Mouse (Mus musculus) ES-E14 (cell line): ENCODE results near the gene Fut8.

Experiments used
- CHD2 ChIP-seq: IDR thresholded peaks from 2 replicates; pipeline ENCODE4 v1.6.1; 2014; ENCODE audit warnings: mild to moderate bottlenecking, low read depth, low read length, inconsistent platforms
- HCFC1 ChIP-seq: IDR thresholded peaks from 2 replicates; pipeline ENCODE4 v1.6.1; 2012; ENCODE audit warnings: low read length, inconsistent platforms, borderline replicate concordance; ENCODE audit not compliant: insufficient read depth
- MAFK ChIP-seq: IDR thresholded peaks from 2 replicates; pipeline ENCODE4 v1.6.1; 2014; ENCODE audit warnings: mild to moderate bottlenecking, low read depth, low read length, inconsistent platforms; ENCODE audit not compliant: insufficient read depth
- ZC3H11A ChIP-seq: IDR thresholded peaks from 2 replicates; pipeline ENCODE4 v1.6.1; 2012; ENCODE audit warnings: low read depth, mild to moderate bottlenecking, inconsistent platforms, low read length, borderline replicate concordance
- ZNF384 ChIP-seq: IDR thresholded peaks from 2 replicates; pipeline ENCODE4 v1.6.1; 2012; ENCODE audit warnings: low read depth, low read length, inconsistent platforms

GRCm38 (mm10) chr12:77428165-77428564 is 190.2 kb downstream of the Fut8 start:
- TF ChIP-seq ZC3H11A (no peak), HCFC1 (no peak), CHD2 (no peak), ZNF384 (no peak), MAFK (no peak)
